Mouse (Mus musculus) stomach, postnatal 0 days (tissue): ENCODE data around the gene Gal3st3. TPM values are rescaled to one million over a fixed set of nuclear protein-coding genes. Genes with fewer than 3 reads are reported as not detected.

Experiments used
- ATAC-seq: fragments of 200-750 bp; cut with Nextera tagmentation; 2 replicates; pipeline ENCODE4 v1.8.0; 2017; ENCODE audit not compliant: low FRiP score, low TSS enrichment
- DNase-seq: peaks from one replicate; pipeline ENCODE4 v3.0.0-alpha.2; 2016; ENCODE audit warnings: low spot score
- H3K27ac ChIP-seq: fragments of 300-500 bp; sonication (generic); replicated peaks from 2 replicates; pipeline ENCODE4 v1.5.1; 2014; ENCODE audit warnings: mild to moderate bottlenecking, control low read depth
- H3K27me3 ChIP-seq: fragments of 300-500 bp; sonication (generic); 2 replicates; pipeline ENCODE4 v1.6.1; 2014; ENCODE audit warnings: low read length; ENCODE audit not compliant: control insufficient read depth, insufficient read depth
- H3K36me3 ChIP-seq: fragments of 300-500 bp; sonication (generic); 2 replicates; pipeline ENCODE4 v1.6.1; 2014; ENCODE audit warnings: low read length, mixed read lengths; ENCODE audit not compliant: control insufficient read depth, insufficient read depth
- H3K4me1 ChIP-seq: fragments of 300-500 bp; sonication (generic); replicated peaks from 2 replicates; pipeline ENCODE4 v1.6.1; 2014; ENCODE audit warnings: antibody characterized with exemption; ENCODE audit not compliant: control insufficient read depth, insufficient read depth
- H3K4me2 ChIP-seq: fragments of 300-500 bp; sonication (generic); replicated peaks from 2 replicates; pipeline ENCODE4 v1.6.1; 2014; ENCODE audit warnings: low read depth, mild to moderate bottlenecking, control low read depth, moderate library complexity
- H3K4me3 ChIP-seq: fragments of 300-500 bp; sonication (generic); 2 replicates; pipeline ENCODE4 v1.5.1; 2014; ENCODE audit warnings: low read depth, low read length, control low read depth
- H3K9ac ChIP-seq: fragments of 300-500 bp; sonication (generic); 2 replicates; pipeline ENCODE4 v1.6.1; 2014; ENCODE audit warnings: mild to moderate bottlenecking, low read length, control low read depth, mixed read lengths
- H3K9me3 ChIP-seq: fragments of 300-500 bp; sonication (generic); 2 replicates; pipeline ENCODE4 v1.6.1; 2016; ENCODE audit warnings: low read length; ENCODE audit not compliant: control insufficient read depth
- CTCF ChIP-seq: IDR thresholded peaks from 2 replicates; pipeline ENCODE4 v1.5.1; 2016; ENCODE audit warnings: antibody characterized with exemption, low read depth, mild to moderate bottlenecking, moderate library complexity
- EP300 ChIP-seq: optimal IDR thresholded peaks from 2 replicates; pipeline ENCODE3; 2016; ENCODE audit warnings: antibody characterized with exemption
- WGBS: fragments of 180-500 bp; shearing (Covaris S2); extraction: QIAGEN DNeasy Blood & Tissue Kit; methylation state at CpG from one replicate; pipeline ENCODE4 v1.1.7; 2014; 5-methylcytosine and 5-hydroxymethylcytosine counted together
- polyA plus RNA-seq: library from polyadenylated mRNA; unstranded; fragments of >200 nt; fragmentation: Nextera tagmentation; extraction: Ambion mirVana; gene quantifications from 2 replicates; pipeline ENCODE4 v1.2.1, GENCODE M21; 2015

Gene Gal3st3
- polyA plus RNA-seq, 1 experiment from 2014 or later: 0.51 TPM

DNA sequence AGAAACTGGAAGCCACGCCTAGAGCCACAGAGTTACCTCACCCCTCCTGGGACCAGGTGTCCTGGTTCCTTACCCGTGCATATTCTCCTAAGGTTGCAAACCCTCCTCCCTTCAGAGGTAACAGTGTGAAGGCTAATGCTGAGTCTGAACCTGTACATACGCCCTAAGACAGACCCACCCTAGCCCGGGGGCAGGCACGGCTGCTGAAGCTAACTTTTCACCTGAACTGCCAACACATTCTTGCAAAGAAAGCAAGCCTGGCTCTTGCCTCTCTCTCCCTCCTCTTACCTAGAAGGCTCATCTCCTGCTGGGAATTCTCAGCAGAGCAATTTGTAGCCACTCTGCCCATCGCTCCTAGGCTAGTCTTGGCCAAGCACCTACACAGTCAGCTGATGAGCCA, 2.5 kb downstream of the Gal3st3 start:
- ATAC-seq (no peak), DNase-seq (no peak)
- Histone ChIP-seq H3K27me3 (no peaks in the 10 kb centered on the region), H3K4me3 (no peak overlapping the region), H3K9me3 (no peaks in the 10 kb centered on the region), H3K27ac (no peak overlapping the region), H3K9ac (no peak overlapping the region), H3K4me2 (no peak overlapping the region), H3K4me1 (no peaks in the 10 kb centered on the region), H3K36me3 (no peaks in the 10 kb centered on the region)
- WGBS: 66% methylated on average over 6 of the region's 6 CpGs
- TF ChIP-seq EP300: no peak
- no peak for TF ChIP-seq CTCF

DNA sequence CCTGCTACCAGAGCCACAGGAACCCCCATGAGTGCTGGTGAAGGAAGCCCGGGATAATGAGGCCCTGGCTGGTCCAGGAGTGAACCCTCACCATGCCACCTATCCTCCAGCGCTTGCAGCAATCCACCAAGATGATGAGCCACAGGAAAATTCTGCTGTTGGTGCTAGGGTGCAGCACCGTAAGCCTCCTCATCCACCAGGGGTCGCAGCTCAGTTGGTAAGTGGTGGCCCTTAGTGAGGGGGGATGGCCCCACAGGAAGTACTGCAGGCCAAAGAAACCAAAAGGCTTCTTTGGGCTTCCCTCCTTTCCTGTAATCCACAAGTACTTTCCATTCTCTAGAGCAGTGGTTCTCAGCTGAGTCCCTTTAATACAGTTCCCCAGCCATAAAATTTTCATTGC, 4.3 kb downstream of the Gal3st3 start:
- Histone ChIP-seq H3K9ac (no peak overlapping the region), H3K9me3 (no peaks in the 10 kb centered on the region), H3K4me1 (no peaks in the 10 kb centered on the region), H3K4me3 (no peak overlapping the region), H3K27ac (no peak overlapping the region), H3K36me3 (no peaks in the 10 kb centered on the region), H3K27me3 (no peaks in the 10 kb centered on the region), H3K4me2 (no peak overlapping the region)
- peak; percentile 49; the same call in 1 of the 2 replicates for ATAC-seq
- 19% methylated on average over 4 of the region's 4 CpGs for WGBS
- TF ChIP-seq CTCF (peak; percentile 78), EP300 (no peak)
- DNase-seq: peak; percentile 71

DNA sequence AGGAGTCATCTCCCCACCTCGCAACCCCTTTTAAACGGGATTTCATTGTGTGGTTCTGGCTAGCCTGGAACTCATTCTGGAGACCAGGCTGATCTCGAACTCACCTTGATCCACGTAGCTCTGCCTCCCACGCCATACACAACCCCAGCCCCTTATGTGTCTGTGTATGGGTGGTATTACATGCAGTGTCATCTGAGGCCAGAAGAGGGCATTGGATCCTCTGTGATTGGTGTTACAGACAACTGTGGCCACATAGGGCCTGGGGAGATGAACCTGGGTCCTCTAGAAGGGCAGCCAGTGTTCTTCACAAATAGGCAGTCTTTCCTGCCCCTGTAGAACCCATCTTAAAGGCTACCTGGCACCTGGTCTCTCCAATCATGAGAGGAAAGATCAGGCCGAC, 8.1 kb downstream of the Gal3st3 start:
- TF ChIP-seq EP300 (no peak), CTCF (peak; percentile 60)
- no peaks in the 10 kb centered on the region for H3K4me1 ChIP-seq
- 85% methylated on average over 6 of the region's 6 CpGs for WGBS
- no peak overlapping the region for H3K4me2 ChIP-seq
- no peaks in the 10 kb centered on the region for H3K9me3 ChIP-seq
- DNase-seq (no peak), ATAC-seq (0 out of 2 replicates have a peak, but pooled peaks have one; percentile 3)
- H3K36me3 ChIP-seq: no peaks in the 10 kb centered on the region
- no peak overlapping the region for H3K27ac ChIP-seq
- H3K4me3 ChIP-seq: no peak overlapping the region
- H3K27me3 ChIP-seq: no peaks in the 10 kb centered on the region
- no peak overlapping the region for H3K9ac ChIP-seq

DNA sequence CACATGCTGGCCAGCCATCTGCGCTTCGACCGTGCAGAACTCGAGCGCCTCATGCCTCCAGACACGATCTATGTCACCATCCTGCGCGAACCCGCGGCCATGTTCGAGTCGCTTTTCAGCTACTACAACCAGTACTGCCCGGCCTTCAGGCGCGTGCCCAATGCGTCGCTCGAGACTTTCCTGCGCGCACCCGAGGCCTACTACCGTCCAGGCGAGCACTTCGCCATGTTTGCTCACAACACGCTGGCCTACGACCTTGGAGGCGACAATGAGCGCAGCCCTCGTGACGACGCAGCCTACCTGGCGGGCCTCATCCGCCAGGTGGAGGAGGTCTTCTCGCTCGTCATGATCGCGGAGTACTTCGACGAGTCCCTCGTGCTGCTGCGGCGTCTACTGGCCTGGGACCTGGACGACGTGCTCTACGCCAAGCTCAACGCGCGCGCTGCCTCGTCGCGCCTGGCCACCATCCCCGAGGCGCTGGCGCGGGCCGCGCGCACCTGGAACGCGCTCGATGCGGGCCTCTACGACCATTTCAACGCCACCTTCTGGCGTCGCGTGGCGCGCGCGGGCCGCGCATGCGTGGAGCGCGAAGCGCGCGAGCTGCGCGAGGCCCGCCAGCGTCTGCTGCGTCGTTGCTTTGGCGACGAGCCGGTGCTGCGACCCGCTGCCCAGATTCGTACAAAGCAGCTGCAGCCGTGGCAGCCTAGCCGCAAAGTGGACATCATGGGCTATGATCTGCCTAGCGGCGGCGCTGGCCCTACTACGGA, 9.0 kb downstream of the Gal3st3 start:
- Histone ChIP-seq H3K36me3 (no peaks in the 10 kb centered on the region), H3K9me3 (no peaks in the 10 kb centered on the region), H3K9ac (no peak overlapping the region), H3K27me3 (no peaks in the 10 kb centered on the region), H3K4me1 (no peaks in the 10 kb centered on the region), H3K4me3 (peak overlapping the region; percentile 26), H3K27ac (no peak overlapping the region), H3K4me2 (peak overlapping the region; percentile 47)
- peak; percentile 33; the same call in 1 of the 2 replicates for ATAC-seq
- no peak for TF ChIP-seq EP300
- TF ChIP-seq CTCF: no peak
- DNase-seq: peak; percentile 31
- WGBS: 48% methylated on average over 91 of the region's 98 CpGs

DNA sequence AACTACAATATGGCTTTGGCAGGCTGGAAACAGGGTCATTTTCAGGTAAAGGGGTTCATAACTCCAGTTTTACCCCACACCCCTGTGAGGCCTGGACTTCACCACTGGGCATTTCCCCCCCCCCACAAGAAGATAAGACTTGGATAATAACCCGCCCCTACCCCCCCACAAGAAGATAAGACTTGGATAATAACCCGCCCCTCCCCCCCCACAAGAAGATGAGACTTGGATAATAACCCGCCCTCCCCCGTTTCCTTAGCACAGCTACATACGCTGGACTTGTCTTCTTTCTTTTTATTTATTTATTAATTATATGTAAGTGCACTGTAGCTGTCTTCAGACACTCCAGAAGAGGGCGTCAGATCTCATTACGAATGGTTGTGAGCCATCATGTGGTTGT, 10.9 kb downstream of the Gal3st3 start:
- Histone ChIP-seq H3K36me3 (no peaks in the 10 kb centered on the region), H3K4me3 (no peak overlapping the region), H3K4me1 (no peaks in the 10 kb centered on the region), H3K27ac (no peak overlapping the region), H3K27me3 (no peaks in the 10 kb centered on the region), H3K9me3 (no peaks in the 10 kb centered on the region), H3K4me2 (no peak overlapping the region), H3K9ac (no peak overlapping the region)
- DNase-seq (no peak), ATAC-seq (no peak)
- no peak for TF ChIP-seq EP300
- TF ChIP-seq CTCF: no peak
- 83% methylated on average over 7 of the region's 7 CpGs for WGBS

DNA sequence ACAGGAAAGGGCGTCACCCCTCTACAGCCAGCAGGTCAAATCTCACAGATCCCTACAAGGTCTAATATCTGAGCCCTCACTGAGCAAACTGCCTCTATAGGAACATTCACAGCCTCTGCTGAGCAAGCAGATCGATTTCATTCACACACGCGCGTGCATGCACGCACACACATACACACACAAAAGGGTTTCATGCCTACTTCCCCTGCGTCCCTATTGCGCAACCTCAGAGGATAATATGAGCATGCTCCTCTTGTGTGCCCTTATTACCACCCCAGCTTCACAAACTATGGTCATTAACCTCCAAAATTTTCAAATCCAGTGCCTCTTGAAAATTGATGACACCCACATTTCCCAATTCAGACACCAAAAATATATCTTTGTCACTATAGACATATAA, 15.1 kb downstream of the Gal3st3 start:
- no peaks in the 10 kb centered on the region for H3K4me1 ChIP-seq
- H3K27me3 ChIP-seq: no peaks in the 10 kb centered on the region
- WGBS: 84% methylated on average over 8 of the region's 8 CpGs
- DNase-seq: no peak
- no peak overlapping the region for H3K4me3 ChIP-seq
- no peaks in the 10 kb centered on the region for H3K9me3 ChIP-seq
- no peak overlapping the region for H3K9ac ChIP-seq
- H3K36me3 ChIP-seq: no peaks in the 10 kb centered on the region
- no peak for ATAC-seq
- no peak overlapping the region for H3K4me2 ChIP-seq
- no peak overlapping the region for H3K27ac ChIP-seq
- no peak for TF ChIP-seq EP300
